Mouse (Mus musculus) megakaryocyte-erythroid progenitor cell, adult 5-6 weeks (primary cell): ENCODE results near the gene Gtf2h5. TPM values are rescaled to one million over a fixed set of nuclear protein-coding genes. Genes with fewer than 3 reads are reported as not detected.
A peak's percentile ranks its signal among the peaks of the same experiment; 100 is the strongest.

Source experiments
- ATAC-seq: replicated peaks from 2 replicates; pipeline ENCODE4 v1.8.0; 2016; ENCODE audit warnings: mild to moderate bottlenecking, inconsistent platforms; ENCODE audit not compliant: severe bottlenecking, poor library complexity, low FRiP score, low TSS enrichment
- total RNA-seq, 2 experiments: library from RNA; stranded (forward) in 1 of 2; stranded (reverse) in 1 of 2; fragments of 200-1000, 215-1000 nt in 1 of 2; fragments of >200 nt in 1 of 2; fragmentation: Nextera tagmentation in 1 of 2; gene quantifications; 2 replicates each; pipeline ENCODE4 v1.2.3; 2014 to 2017

Gene Gtf2h5
- total RNA-seq, 2 experiments from 2014 or later: 63.6 to 82.2 TPM

GRCm38 (mm10) chr17:6107015-6107601, 27.5 kb downstream of the Gtf2h5 start:
- peak; percentile 35; the same call in 1 of the 2 replicates for ATAC-seq

DNA sequence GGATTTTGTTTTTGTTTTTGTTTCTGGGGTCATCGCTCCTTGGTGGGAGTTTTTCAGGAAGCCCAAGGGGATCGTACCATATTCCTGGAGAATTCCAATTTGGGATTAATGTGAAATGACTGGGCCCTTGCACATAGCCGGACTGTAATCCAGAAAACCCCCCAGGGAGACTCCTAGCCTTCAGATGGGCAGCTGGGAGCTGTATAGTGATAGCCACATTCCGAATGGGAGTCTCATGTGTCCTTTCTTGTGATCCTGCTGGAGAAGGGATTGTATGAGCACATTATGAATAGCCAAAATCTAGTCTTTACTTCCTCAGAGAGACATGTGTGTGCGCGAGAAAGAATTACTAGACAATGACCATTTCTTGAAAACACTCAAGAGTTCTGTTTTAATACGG, 28.6 kb downstream of the Gtf2h5 start:
- no peak for ATAC-seq

- no peak for ATAC-seq
These were observed 31.4 kb downstream of the Gtf2h5 start for GRCm38 (mm10) chr17:6110956-6111355.

GRCm38 (mm10) chr17:6113653-6114052, 34.1 kb downstream of the Gtf2h5 start:
- ATAC-seq: no peak

GRCm38 (mm10) chr17:6115085-6115484, 35.5 kb downstream of the Gtf2h5 start:
- ATAC-seq: no peak

DNA sequence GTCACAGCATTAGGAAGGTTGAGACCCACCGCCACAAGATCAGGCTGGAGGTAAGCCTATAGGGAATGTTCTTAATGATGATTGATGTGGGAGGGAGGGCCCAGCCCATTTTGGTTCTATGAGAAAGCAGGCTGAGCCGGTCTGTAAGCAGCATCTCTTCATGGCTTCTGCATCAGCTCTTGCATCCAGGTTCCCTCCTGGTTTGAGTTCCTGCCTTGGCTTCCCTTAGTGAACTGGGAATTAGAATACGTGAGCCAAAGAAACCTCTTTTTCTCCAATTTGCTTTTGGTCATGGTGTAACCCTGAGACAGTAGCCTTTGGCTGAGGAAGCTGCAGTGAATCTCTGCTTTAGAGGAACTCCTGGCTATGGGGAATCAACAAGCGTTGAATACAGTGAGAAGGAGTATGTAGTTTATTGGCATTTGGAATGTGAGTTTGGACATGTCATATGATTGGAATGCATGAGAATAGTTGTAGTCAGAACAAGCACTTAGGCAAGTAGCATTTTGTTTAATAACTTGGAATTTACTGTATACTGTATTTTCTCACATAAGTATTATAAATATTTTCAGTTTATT, 37.7 kb downstream of the Gtf2h5 start:
- ATAC-seq: no peak

DNA sequence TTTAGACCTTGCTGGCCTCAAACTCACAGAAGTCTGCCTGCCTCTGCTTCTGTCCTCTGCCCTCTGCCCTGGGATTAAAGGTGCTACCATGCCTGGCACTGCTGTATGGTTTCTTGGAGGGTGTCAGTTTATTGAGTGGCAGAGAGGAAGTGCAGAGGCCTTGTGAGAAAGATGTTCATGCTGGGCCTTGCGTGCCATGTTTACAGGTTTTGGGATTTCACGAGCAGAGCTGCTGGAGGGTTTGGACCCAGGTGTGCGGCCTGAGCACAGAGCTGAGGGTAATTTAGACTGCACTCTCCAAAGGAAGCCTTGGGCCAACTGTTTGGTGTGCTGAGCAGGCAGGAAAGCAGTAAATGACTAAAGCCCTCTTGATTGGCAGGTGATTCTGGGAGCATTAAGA, 38.3 kb downstream of the Gtf2h5 start:
- ATAC-seq: no peak

- ATAC-seq: no peak
These were observed 39.3 kb downstream of the Gtf2h5 start for GRCm38 (mm10) chr17:6118861-6119260.

DNA sequence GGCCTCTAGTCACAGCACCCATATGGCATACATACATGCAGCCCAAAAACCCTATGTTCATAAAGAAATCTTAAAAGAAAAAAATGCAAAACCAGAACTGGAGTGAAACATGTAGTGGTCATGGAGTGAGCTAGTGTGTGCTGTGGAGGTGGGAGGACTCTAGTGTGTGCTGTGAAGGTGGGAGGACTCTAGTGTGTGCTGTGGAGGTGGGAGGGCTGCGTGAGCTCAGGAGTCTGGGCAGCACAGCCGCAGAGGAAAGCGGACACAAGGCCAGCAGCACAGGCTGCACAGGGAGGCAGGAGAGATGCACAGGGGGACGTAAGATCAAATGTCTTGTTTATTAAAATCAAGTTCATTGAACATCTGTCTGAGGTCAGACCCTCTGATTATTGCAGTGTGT, 44.2 kb downstream of the Gtf2h5 start:
- no peak for ATAC-seq

DNA sequence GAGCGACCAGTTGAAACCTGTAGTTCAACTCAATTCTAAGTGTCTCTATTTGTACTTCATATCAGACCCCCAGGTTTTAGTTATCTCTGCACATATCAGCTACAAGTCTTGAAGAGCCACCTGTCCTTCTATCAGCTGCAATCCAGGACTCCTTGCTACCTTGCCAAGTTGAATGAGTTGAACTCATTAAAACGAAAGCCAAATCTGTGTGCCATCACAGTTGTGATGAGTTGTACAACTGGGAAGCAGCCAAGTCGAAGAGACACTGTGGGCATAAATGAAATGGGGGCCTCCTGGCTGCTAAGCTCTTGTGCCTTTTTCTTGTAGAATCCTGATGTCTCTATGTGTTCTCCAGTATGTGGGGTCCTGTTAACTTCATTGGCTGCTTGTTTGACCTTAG, 45.9 kb downstream of the Gtf2h5 start:
- ATAC-seq: no peak

DNA sequence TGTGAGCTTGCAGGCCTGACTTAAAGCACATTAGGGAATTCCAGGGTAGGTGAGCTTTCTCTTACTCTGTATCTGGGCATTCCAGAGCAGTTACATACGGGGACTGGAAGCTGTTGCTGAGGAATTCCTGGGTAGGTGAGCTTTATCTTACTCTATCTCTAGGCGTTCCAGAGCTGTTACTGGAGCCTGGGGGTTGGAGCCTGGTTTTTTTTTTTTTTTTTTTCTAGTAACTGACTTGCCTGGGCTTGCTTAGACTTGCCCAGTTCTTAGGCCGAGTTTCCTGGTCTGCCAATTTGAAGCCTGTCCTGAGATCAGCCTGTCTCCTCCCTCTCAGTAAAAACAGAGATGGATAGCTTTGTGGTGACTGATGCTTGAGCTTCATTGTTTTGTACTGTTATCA, 48.5 kb downstream of the Gtf2h5 start:
- no peak for ATAC-seq

DNA sequence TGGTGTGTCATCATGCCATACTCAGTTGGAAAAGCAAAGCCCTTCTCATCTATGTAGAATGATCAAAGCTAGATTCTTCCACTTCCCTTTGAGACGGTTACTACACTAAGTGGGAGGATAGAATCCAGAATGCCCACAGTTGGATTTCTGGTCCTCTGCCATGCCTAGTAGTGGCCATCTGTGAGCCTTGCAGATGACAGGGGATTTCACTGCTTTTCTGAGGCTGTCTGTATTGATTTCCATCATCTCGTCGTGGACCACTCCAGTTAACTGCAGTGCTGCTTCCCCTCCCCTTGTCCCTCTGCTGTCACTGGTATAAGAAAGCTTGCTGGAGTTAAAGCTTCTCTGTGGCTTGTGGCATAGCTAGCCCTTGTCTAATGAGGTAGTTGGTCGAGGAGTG, 49.8 kb downstream of the Gtf2h5 start:
- no peak for ATAC-seq

- ATAC-seq: no peak
These were observed 51.5 kb downstream of the Gtf2h5 start for GRCm38 (mm10) chr17:6131083-6131482.

Other genes with a start within 250 kb of the Gtf2h5 start
- 25.8 and 28.9 TPM in 2 replicates for gene Snx9, start 238.5 kb upstream of the Gtf2h5 start, total RNA-seq (2014; fragmentation: Nextera tagmentation)
- 16.5 and 20.0 TPM in 2 replicates for gene Snx9, start 238.5 kb upstream of the Gtf2h5 start, total RNA-seq (2017)
- gene Synj2, start 138.5 kb upstream of the Gtf2h5 start, total RNA-seq (2014; fragmentation: Nextera tagmentation): 2.0 and 3.6 TPM in 2 replicates
- 1.5 and 1.8 TPM in 2 replicates for gene Synj2, start 138.5 kb upstream of the Gtf2h5 start, total RNA-seq (2017)
- 3.9 and 4.3 TPM in 2 replicates for gene Serac1, start within 50 bp of the Gtf2h5 start, total RNA-seq (2014; fragmentation: Nextera tagmentation)
- gene Serac1, start within 50 bp of the Gtf2h5 start, total RNA-seq (2017): 8.5 and 12.4 TPM in 2 replicates
- 4.4 and 12.6 TPM in 2 replicates for gene Tulp4, start 26.7 kb downstream of the Gtf2h5 start, total RNA-seq (2014; fragmentation: Nextera tagmentation)
- 12.5 and 20.0 TPM in 2 replicates for gene Tulp4, start 26.7 kb downstream of the Gtf2h5 start, total RNA-seq (2017)
- gene Tmem181a, start 177.1 kb downstream of the Gtf2h5 start, total RNA-seq (2014; fragmentation: Nextera tagmentation): 9.6 and 11.3 TPM in 2 replicates
- gene Tmem181a, start 177.1 kb downstream of the Gtf2h5 start, total RNA-seq (2017): 4.5 and 5.8 TPM in 2 replicates
- gene Dynlt1a, start 237.7 kb downstream of the Gtf2h5 start, total RNA-seq (2014; fragmentation: Nextera tagmentation): 9.8 and 10.0 TPM in 2 replicates
- 8.9 and 17.5 TPM in 2 replicates for gene Dynlt1a, start 237.7 kb downstream of the Gtf2h5 start, total RNA-seq (2017)